Mouse (Mus musculus): ENCODE data around the gene Zfr.
"Not testable (repeated sequence)": the region's sequence is repeated elsewhere in the genome, so short reads cannot be mapped to it uniquely, and the experiment has no call there.

Gene Zfr

GRCm38 (mm10) chr15:12108200-12108599 is 9.4 kb upstream of the Zfr start:
- no peak for DNase-seq

- DNase-seq: not testable (repeated sequence)
Observed at GRCm38 (mm10) chr15:12108922-12109321, 8.7 kb upstream of the Zfr start.

GRCm38 (mm10) chr15:12111232-12111631 is 6.4 kb upstream of the Zfr start:
- no peak for DNase-seq

DNA sequence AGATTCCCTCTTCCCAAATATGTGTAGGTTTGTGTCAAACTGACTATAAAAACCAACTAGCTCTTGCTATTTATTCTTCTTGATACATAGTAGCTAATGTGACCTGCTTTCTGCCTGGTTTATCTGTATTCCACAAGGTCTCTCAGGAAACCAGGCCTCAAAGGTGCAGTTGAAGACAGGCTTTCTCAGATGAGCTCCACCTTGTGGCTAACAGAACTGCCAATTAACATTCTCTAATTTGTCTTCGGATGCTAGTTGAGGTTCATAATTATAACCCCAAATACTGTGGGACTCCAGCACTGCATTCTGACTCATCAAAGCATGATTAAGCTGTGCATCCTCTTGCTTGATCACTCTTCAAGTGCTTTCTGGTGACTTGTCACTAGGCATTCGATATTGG is 4.2 kb upstream of the Zfr start:
- peak; percentile 23 for DNase-seq

DNA sequence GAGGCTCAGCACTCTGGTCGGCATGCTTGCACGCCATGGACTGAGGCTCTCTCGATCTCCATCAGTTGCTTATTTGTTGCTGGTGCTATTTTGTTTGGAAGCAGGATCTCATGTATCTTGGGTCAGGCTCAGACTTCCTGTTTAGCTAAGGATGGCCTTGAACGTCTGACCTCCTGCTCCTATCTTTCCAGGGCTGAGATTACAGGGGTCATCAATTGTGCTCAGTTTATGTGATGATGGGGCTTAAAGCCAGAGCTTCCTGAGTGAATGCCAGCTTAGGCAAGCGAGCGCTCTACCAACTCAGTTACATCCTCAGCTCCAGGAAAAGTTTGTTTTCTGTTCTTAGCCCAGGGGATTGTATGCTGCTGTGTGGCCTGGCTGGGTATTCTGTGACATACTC is 3.1 kb upstream of the Zfr start:
- DNase-seq: peak; percentile 21

GRCm38 (mm10) chr15:12115722-12116230 is 1.9 kb upstream of the Zfr start:
- DNase-seq: no peak

- no peak for DNase-seq
Observed at GRCm38 (mm10) chr15:12118093-12118431, 431 bp downstream of the Zfr start.

- DNase-seq: peak; percentile 65
Observed at GRCm38 (mm10) chr15:12118432-12119128, 949 bp downstream of the Zfr start.

DNA sequence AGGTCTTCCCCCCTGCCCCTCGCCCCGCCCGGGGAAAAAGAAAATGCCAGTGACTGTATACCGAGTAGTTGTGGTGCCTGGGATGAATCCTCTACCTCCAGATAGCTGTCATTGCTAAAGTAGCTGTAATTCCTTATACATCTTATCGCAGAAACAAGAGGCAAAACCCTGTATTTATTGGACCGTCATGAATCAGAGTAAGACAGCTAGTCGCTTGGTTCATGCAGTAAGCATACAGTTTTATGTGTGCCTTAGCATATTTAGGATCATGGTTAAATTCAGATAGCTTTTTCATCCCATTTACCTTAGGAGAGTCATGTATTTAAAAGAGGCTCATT is 1.5 kb downstream of the Zfr start:
- no peak for DNase-seq

DNA sequence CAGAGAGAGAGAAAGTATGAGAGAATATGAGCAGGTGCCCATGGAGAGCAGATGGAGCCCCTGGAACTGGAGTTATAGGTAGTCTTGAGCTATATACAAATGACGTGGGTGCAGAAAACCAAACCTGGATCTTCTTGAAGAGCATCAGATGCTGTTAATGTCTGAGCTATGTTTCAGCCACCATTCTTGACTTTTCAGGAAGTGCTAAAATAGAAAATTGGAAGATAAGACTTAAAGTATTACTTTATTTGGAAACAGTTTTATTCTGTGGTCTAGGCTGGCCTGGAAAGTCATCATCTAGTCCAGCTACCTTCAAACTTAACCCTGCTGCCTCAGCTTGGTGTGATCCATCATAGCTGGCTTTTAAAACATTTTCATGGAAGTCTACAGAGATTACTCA is 7.3 kb downstream of the Zfr start:
- no peak for DNase-seq

GRCm38 (mm10) chr15:12130871-12131270 is 13.2 kb downstream of the Zfr start:
- DNase-seq: not testable (repeated sequence)

DNA sequence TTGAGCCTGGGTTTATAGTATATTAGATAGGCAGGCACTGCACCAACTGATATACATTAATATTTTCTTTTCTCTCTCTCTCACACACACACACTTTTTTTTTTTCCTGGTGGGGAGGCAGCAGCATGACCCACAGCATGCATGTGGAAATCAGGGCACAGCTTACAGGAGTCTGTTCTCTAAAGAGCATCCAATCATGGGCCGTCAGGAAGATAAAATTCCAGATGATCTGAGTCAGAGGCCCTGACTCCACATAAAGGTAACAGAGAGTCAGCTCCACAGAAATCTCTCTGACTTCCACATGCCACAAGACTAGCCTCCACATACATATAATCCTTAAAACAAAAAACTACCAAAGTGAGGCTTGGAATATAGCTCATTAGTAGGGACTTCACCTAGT is 16.9 kb downstream of the Zfr start:
- no peak for DNase-seq

DNA sequence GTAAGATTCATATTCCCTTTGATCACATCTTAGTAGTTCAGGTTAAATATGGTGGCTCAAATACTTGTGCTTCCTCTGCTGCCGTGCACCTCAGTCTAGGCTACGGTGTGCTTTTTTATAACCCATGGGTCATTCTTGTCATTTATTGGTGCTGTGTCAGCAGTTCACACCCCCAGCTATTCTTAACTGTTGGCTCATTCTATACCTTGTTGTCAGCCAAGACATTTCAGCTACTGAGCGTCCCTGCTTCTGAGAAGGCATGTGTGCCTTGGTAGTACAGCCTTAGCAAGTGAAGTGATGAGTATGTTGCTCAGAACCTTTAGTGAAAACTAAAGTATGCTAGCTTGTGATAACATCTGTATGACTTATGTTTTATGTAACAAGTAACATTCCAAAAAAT is 17.7 kb downstream of the Zfr start:
- DNase-seq: no peak

- DNase-seq: no peak
Observed at GRCm38 (mm10) chr15:12136371-12136770, 18.7 kb downstream of the Zfr start.

- no peak for DNase-seq
Observed at GRCm38 (mm10) chr15:12140985-12141729, 23.5 kb downstream of the Zfr start.

DNA sequence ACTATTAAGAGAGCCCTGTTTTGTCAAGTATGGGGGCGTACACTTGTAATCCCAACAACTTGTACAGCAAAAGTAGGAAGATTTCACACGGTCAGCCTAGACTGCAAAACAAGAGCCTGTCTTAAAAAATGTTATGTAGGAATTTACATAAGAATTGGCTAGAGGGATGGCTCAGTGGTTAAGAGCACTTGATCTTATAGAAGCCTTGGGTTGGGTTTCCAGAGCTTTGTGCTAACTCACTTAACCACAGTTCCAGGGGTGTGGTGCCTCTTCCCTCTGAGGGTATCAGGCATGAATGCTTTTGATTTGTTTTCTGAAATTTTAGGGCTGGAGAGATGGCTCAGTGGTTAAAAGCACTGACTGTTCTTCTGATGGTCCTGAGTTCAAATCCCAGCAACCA is 29.8 kb downstream of the Zfr start:
- DNase-seq: no peak

DNA sequence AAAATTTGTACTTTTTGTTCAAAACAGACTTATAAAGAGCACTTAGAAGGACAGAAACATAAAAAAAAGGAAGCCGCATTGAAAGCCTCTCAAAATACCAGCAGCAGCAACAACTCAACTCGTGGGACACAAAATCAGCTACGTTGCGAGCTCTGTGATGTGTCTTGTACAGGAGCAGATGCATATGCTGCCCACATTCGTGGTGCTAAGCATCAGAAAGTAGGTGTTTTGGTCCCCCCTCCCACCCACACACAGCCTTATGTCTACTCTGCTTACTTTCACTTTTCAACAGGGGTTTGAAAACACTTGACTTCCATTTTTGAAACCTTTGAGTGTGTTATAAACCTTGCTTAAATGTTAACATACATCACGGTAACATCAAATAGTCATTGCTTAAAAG is 31.9 kb downstream of the Zfr start:
- no peak for DNase-seq

DNA sequence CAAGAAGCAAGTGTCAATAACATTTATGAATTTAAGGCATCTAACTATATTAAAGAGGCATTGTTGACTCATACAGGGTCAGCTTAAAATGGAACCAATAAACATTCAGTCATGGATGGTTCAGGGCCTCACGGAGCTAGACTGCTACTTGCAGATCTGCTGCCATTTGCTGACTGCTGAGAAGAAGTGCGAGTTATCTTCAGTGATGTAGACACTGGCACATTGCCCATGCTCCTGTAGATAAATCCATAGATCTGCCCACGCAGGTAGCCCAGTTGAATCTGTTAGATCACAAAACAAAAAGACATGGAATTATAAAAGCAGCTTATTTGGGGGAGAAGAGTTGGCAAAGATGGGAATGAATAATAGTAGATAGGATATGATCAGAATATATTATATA is 36.1 kb downstream of the Zfr start:
- DNase-seq: no peak

GRCm38 (mm10) chr15:12178126-12178525 is 60.5 kb downstream of the Zfr start:
- DNase-seq: peak; percentile 54

GRCm38 (mm10) chr15:12181181-12181805 is 63.7 kb downstream of the Zfr start:
- not testable (repeated sequence) for DNase-seq

DNA sequence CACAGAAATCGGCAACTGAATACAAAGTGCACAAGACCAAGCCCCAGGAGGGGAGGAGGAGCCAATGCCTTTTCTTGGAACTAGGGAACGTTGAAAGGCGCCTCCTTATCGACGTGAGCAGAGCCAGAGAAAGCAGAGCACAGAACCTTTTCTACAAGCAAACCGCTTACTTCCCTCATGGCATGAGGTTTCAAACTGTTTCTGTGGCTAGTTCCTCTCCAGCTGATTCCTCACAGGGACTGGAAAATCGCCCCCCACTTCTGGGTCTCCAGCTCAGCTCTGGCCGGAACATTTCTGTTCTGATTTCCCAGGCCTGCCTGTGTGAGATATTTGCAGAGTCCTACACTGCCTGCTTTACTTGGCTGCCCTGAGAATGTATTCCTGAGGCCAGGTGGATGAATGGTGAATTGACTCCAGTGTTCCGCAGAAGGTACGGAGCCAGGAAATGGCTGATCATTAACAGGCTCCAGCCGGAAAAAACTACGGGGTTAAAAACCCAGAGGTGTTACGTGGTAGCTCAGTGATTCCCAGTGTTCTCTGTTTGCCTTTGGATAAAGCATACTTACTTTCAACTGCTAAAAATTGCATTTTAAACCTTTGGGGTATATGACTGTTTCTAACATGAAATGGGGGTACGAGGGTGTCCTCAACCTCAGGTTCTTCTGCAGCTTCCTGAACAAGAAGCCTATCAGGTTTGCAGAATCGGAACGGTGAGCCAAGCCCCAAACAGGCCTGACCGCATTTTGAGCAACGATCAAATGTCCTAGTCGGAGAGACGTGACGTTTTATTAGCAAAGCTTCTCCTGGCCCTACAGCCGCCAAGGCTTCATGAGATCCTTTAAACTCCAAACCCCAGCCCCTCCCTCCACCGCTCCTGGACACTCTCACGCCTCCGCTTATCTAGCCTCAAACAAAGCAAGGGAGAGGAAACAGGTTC is 76.5 kb downstream of the Zfr start:
- DNase-seq: peak; percentile 86

DNA sequence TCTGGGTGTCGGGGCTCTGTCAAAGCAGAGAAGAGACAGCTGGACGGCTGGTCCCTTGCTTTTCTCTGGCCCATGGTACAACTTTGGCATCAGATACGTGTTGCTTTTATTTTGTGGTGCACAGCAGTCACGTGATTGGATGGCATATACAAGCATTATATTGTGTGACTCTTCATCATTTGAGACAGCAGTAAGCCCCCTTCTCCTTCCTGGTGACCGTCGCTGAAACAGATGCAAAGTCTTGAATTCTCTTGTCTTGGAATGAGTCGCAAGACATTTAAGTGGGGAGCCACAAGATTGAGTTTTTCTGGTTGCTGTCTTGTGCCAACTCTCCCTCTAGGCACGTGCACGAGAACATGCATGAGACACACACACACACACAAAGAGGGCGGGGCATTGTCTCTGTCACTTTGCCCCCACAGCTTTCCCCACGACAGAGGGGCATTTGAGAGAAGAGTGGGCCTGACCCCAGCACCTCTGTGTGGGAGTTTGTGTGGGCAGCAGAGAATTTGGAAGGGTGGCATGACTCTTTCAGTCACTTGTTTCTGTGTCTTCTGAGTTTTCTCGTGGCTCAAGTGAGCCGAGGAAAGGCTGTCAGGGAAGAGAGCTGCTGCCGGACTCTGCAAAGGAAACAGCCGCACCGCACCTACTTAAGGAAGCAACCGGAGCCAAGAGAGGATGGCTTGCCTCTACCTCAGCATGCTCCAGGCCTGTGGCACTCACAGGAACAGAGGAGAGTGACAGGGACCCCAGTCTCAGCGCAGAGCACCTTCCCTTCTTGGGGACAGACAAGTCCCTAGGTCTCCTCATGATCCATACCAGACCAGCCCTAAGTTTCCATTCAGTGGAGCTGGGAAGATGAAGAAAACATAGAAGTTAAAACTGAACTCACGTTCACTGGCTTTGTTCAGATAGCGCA is 77.4 kb downstream of the Zfr start:
- DNase-seq: no peak
